ENCODE assay signal across 9 mouse cellular contexts in genomic region chr7:114281671-114282070, GRCm38 (mm10). TPM values are rescaled to one million over a fixed set of nuclear protein-coding genes. Genes with fewer than 3 reads are reported as not detected.
DNase-seq lines count a peak whose midpoint lies in the region; ATAC-seq lines count a peak whose summit lies in the region.
"Had no signal": no experiment of that assay in that cellular context is flagged by ENCODE, and none has a peak within 500 bp of the region (broad histone marks: within the 10 kb centered on the region; RNA-seq: fewer than 3 reads in every experiment).

No protein-coding gene starts in this region.

- whole genome bisulfite sequencing in liver, embryonic 11.5 days = 56% methylated on average over 3 of the region's 3 CpGs

- no peak overlapping the region for H3K4me3 ChIP-seq in liver, embryonic 11.5 days (ENCODE audit: low read depth, low read length)
- H3K4me3 ChIP-seq: neural tube, embryonic 13.5 days had no signal

- no peaks in the 10 kb centered on the region for H3K36me3 ChIP-seq in liver, embryonic 11.5 days (ENCODE audit: control insufficient read depth, insufficient read depth, low read length)
- H3K36me3 ChIP-seq: neural tube, embryonic 13.5 days had no signal

- intact Hi-C loops in left cerebral cortex, postnatal 14 days (cut with DNase I) = loop anchor here (10.0 kb wide), 2 partner anchors 133 to 533 kb away; partner anchors contain the start of gene Pde3b
- intact Hi-C loops in gastrocnemius, postnatal 36 days (cut with DNase I) = no loop called here

- H3K9me3 ChIP-seq in liver, embryonic 11.5 days (ENCODE audit: control insufficient read depth, low read length) = no peaks in the 10 kb centered on the region
- H3K9me3 ChIP-seq: neural tube, embryonic 13.5 days had no signal

- 0 out of 2 replicates have a peak, but pooled peaks have one; percentile 40 for ATAC-seq in cerebellum, adult (ENCODE audit: insufficient number of reproducible peaks, low FRiP score, low TSS enrichment)
- ATAC-seq in liver, embryonic 11.5 days (replicated peaks; ENCODE audit: low FRiP score) = peak; percentile 77

- H3K4me2 ChIP-seq in liver, embryonic 11.5 days = no peak overlapping the region
- H3K4me2 ChIP-seq: neural tube, embryonic 13.5 days had no signal

- no peaks in the 10 kb centered on the region for H3K27me3 ChIP-seq in liver, embryonic 11.5 days (replicated peaks; ENCODE audit: control insufficient read depth, insufficient read depth, low read length)
- H3K27me3 ChIP-seq: neural tube, embryonic 13.5 days had no signal

- H3K27ac ChIP-seq in liver, embryonic 11.5 days (ENCODE audit: low read depth, low read length) = no peak overlapping the region
- H3K27ac ChIP-seq: neural tube, embryonic 13.5 days had no signal

- no peak overlapping the region for H3K9ac ChIP-seq in liver, embryonic 11.5 days (ENCODE audit: low read depth, low read length)
- H3K9ac ChIP-seq: neural tube, embryonic 13.5 days had no signal

- no peak for DNase-seq in cerebellum, adult 11-12 months
- peak; percentile 30 to 69 for DNase-seq in left cerebral cortex, postnatal 14 days (ENCODE audit: low spot score in 2 of 2)
- no peak for DNase-seq in left cerebral cortex, adult 8-10 months (ENCODE audit: low spot score in 2 of 2)
- peak; percentile 53 for DNase-seq in embryo, embryonic 11 days
- DNase-seq in liver, embryonic 11.5 days (ENCODE audit: low spot score) = no peak
- DNase-seq in thymus, adult 18-20 months = peak; percentile 34 to 57
- no peak for DNase-seq in gastrocnemius, postnatal 36 days

- H3K4me1 ChIP-seq in liver, embryonic 11.5 days (replicated peaks; ENCODE audit: control insufficient read depth, insufficient read depth, low read length) = peaks cover 5% of the 10 kb centered on the region; the same call in 1 of the 2 replicates
- H3K4me1 ChIP-seq: neural tube, embryonic 13.5 days had no signal

RNA-seq across cellular contexts. Expression of gene Psma1, which starts 5.8 kb away (rescaled TPM):
- 100 to 1,000 TPM; 114 to 128 TPM for total RNA-seq in left cerebral cortex, postnatal 14 days (2021)
- total RNA-seq in left cerebral cortex, adult 8-10 months (2022) = 100 to 1,000 TPM; 112 to 121 (median 117) TPM
- polyA plus RNA-seq in liver, embryonic 11.5 days (2014; fragmentation: Nextera tagmentation; extraction: Ambion mirVana) = 457 and 496 TPM in 2 replicates
- total RNA-seq in gastrocnemius, postnatal 36 days (2021) = 10 to 100 TPM; 83.4 to 89.1 TPM

RNA-seq across cellular contexts. Expression of gene Copb1, which starts 27.2 kb away (rescaled TPM):
- total RNA-seq in left cerebral cortex, postnatal 14 days (2021) = 10 to 100 TPM; 58.1 to 61.9 TPM
- 10 to 100 TPM; 56.0 to 68.1 (median 60.6) TPM for total RNA-seq in left cerebral cortex, adult 8-10 months (2022)
- polyA plus RNA-seq in liver, embryonic 11.5 days (2014; fragmentation: Nextera tagmentation; extraction: Ambion mirVana) = 102 and 117 TPM in 2 replicates
- total RNA-seq in gastrocnemius, postnatal 36 days (2021) = 10 to 100 TPM; 20.3 to 23.3 TPM

Comparison
In these comparisons a context has a peak if more than half of its experiments do, and no peak if none do; other contexts are left out.
1. DNase-seq: peak in left cerebral cortex, postnatal 14 days (2 of 2), embryo, embryonic 11 days (single experiment) and thymus, adult 18-20 months (2 of 2); none in cerebellum, adult 11-12 months (single experiment), left cerebral cortex, adult 8-10 months (0 of 2), liver, embryonic 11.5 days (single experiment) and gastrocnemius, postnatal 36 days (0 of 2).